Mouse (Mus musculus): ENCODE results near the gene Ahdc1. TPM values are rescaled to one million over a fixed set of nuclear protein-coding genes. Genes with fewer than 3 reads are reported as not detected.
A peak's percentile ranks its signal among the peaks of the same experiment; 100 is the strongest.

Ahdc1 gene
- polyA plus RNA-seq, 1 experiment from 2014 or later, result 5.3 TPM

DNA sequence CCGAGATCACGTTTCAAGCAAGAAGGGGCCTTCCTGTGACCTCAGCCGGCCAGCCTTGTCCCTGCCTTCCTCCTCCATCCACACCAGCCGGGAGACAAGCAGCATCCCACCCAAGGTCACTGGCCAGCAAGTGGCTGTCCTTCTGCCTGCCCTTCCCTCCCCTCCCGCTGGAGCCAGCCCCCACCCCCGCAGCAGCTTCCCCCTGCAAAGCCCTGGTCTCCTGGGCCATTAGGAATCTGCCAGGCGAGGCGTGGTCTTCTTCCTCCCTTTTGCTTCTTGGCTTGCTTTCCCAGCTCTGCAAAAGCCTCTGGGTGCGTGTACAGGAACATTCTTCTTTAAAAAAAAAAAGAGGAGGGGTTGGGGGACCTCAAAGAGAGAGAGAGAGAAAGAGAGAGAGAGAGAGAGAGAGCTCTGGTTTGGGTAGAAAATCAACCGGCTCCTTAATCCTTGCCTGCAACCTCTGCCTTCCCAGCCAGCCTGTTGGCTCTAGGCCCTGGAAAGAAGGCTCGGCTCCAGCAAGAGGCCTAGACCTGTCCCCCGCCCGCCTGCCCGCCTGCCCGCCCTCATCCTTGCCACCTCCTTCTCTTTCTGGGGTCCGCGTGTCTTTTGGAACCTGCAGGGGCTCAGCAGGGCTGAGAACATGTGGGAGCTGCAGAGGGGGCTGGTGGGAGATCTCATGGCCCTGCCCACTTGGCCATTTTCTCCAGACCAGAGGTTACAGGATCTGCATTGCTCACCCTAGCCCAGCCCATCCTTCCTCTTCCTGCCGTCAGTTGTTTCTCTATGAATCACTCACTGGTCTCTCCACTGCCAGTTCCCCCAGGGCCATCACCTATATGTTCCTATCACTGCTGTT, 106.7 kb downstream of the Ahdc1 start:
- H3K4me1 ChIP-seq (ENCODE audit: control insufficient read depth, insufficient read depth, low read length), result peaks cover 36% of the 10 kb centered on the region
- 24% methylated on average over 18 of the region's 18 CpGs for WGBS
- H3K9me3 ChIP-seq (ENCODE audit: control insufficient read depth, low read length), result no peaks in the 10 kb centered on the region
- H3K9ac ChIP-seq (ENCODE audit: low read depth, low read length), result peak overlapping the region; percentile 62
- no peaks in the 10 kb centered on the region for H3K36me3 ChIP-seq (ENCODE audit: control insufficient read depth, insufficient read depth, low read length)
- H3K27ac ChIP-seq (ENCODE audit: low read length), result peak overlapping the region; percentile 95
- no peak overlapping the region for H3K4me3 ChIP-seq (ENCODE audit: low read length)
- H3K27me3 ChIP-seq (replicated peaks; ENCODE audit: control insufficient read depth, insufficient read depth, low read length), result no peaks in the 10 kb centered on the region
- peak overlapping the region; percentile 31; the same call in 1 of the 2 replicates for H3K4me2 ChIP-seq (ENCODE audit: low read depth, low read length)
- peak; percentile 30 for ATAC-seq

GRCm38 (mm10) chr4:133118775-133119375, 107.8 kb downstream of the Ahdc1 start:
- no peaks in the 10 kb centered on the region for H3K9me3 ChIP-seq (ENCODE audit: control insufficient read depth, low read length)
- ATAC-seq, result no peak
- no peak overlapping the region for H3K4me3 ChIP-seq (ENCODE audit: low read length)
- 76% methylated on average over 6 of the region's 6 CpGs for WGBS
- no peaks in the 10 kb centered on the region for H3K27me3 ChIP-seq (replicated peaks; ENCODE audit: control insufficient read depth, insufficient read depth, low read length)
- H3K36me3 ChIP-seq (ENCODE audit: control insufficient read depth, insufficient read depth, low read length), result no peaks in the 10 kb centered on the region
- peaks cover 34% of the 10 kb centered on the region for H3K4me1 ChIP-seq (ENCODE audit: control insufficient read depth, insufficient read depth, low read length)
- no peak overlapping the region for H3K27ac ChIP-seq (ENCODE audit: low read length)
- no peak overlapping the region for H3K4me2 ChIP-seq (ENCODE audit: low read depth, low read length)
- H3K9ac ChIP-seq (ENCODE audit: low read depth, low read length), result no peak overlapping the region

- Histone ChIP-seq H3K9ac (ENCODE audit: low read depth, low read length) (no peak overlapping the region), H3K4me2 (ENCODE audit: low read depth, low read length) (no peak overlapping the region), H3K4me3 (ENCODE audit: low read length) (no peak overlapping the region), H3K4me1 (ENCODE audit: control insufficient read depth, insufficient read depth, low read length) (peaks cover 34% of the 10 kb centered on the region), H3K36me3 (ENCODE audit: control insufficient read depth, insufficient read depth, low read length) (no peaks in the 10 kb centered on the region), H3K27ac (ENCODE audit: low read length) (no peak overlapping the region), H3K9me3 (ENCODE audit: control insufficient read depth, low read length) (no peaks in the 10 kb centered on the region), H3K27me3 (replicated peaks; ENCODE audit: control insufficient read depth, insufficient read depth, low read length) (no peaks in the 10 kb centered on the region)
- 85% methylated on average over 6 of the region's 6 CpGs for WGBS
- ATAC-seq, result no peak
These were observed 108.5 kb downstream of the Ahdc1 start for GRCm38 (mm10) chr4:133119579-133119978.

DNA sequence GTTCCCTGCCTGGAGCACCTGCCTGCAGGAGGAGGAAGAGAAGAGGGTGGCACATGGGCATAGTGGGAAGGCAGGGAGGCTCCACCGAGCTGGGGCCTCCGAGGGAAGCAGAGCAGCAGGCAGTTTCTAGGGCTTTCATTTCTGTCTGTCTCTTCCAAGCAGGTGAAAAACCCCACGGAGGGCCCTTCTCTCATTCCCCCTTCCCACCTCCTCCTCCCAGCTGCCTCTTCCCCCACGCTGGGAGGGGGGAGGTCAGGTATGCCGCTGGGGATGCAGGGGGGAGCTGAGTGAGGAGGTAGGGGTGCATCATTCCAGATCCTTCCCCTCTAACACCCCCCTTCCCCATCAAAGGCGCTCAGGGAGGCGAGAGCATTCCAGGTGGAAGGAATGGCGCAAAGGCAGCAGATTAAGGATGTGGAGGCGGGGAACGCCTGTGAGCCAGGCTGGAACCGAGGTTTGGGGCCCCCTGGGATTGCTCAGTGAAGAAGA, 109.8 kb downstream of the Ahdc1 start:
- no peak overlapping the region for H3K4me2 ChIP-seq (ENCODE audit: low read depth, low read length)
- H3K9me3 ChIP-seq (ENCODE audit: control insufficient read depth, low read length), result no peaks in the 10 kb centered on the region
- no peak overlapping the region for H3K4me3 ChIP-seq (ENCODE audit: low read length)
- 0 out of 2 replicates have a peak overlapping the region, but pooled peaks have one; percentile 20 for H3K9ac ChIP-seq (ENCODE audit: low read depth, low read length)
- no peaks in the 10 kb centered on the region for H3K27me3 ChIP-seq (replicated peaks; ENCODE audit: control insufficient read depth, insufficient read depth, low read length)
- no peak for ATAC-seq
- H3K4me1 ChIP-seq (ENCODE audit: control insufficient read depth, insufficient read depth, low read length), result peaks cover 34% of the 10 kb centered on the region
- 16% methylated on average over 10 of the region's 11 CpGs for WGBS
- no peak overlapping the region for H3K27ac ChIP-seq (ENCODE audit: low read length)
- no peaks in the 10 kb centered on the region for H3K36me3 ChIP-seq (ENCODE audit: control insufficient read depth, insufficient read depth, low read length)

DNA sequence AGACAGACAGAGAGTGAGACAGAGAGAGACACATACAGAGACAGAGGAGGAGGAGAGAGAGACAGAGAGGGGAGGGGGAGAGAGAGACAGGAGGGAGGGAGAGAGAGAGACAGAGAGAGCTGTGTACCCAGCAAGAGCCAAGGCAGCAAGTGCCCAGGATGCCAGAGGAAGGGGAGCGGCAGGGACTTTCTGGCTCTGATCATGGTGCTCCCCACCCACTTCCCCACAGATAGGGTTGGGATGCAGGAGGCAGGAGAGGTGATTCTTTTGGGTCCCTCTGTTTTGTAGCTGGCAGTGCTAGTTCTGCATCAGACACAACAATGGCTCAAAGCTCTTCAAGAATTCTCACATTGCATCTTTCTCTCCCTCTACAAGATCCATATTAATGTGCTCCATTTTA, 110.4 kb downstream of the Ahdc1 start:
- Histone ChIP-seq H3K36me3 (ENCODE audit: control insufficient read depth, insufficient read depth, low read length) (no peaks in the 10 kb centered on the region), H3K27ac (ENCODE audit: low read length) (peak overlapping the region; percentile 48; the same call in 1 of the 2 replicates), H3K9ac (ENCODE audit: low read depth, low read length) (no peak overlapping the region), H3K4me3 (ENCODE audit: low read length) (no peak overlapping the region), H3K27me3 (replicated peaks; ENCODE audit: control insufficient read depth, insufficient read depth, low read length) (no peaks in the 10 kb centered on the region), H3K4me2 (ENCODE audit: low read depth, low read length) (no peak overlapping the region), H3K9me3 (ENCODE audit: control insufficient read depth, low read length) (no peaks in the 10 kb centered on the region), H3K4me1 (ENCODE audit: control insufficient read depth, insufficient read depth, low read length) (peaks cover 34% of the 10 kb centered on the region)
- ATAC-seq, result no peak
- WGBS, result 64% methylated on average over 1 of the region's 1 CpGs

DNA sequence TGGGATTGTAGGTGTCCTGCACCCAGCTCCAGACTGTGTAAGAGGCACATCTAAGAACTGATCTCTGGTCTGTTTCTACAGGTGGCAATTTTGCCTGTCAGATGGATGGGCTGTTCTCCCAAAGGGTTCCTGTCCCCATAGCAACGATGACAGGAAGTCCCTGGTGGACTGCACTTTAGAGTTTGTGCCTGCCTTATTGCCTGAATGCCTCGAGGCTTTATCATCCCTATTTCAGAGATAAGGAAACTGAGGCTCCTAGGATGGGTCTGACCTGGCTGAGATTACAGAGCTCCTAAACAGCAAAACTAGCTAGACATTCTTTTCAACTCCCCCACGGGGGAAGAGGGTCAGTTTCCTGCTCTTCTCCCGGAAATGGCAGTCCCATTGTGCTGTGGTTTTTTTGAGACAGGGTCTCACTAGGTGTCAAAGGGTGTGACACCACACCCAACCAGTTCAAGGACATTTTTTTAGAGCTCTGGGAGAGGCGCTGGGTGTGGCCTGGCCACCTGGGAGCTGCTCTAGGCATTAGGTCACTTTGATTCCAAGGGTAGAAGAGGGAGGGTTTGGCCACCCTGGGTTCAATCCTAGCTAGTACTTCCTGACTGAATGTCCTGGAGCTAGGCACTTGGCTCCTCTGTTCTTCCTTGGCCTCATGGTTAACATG, 111.0 kb downstream of the Ahdc1 start:
- peak; percentile 78 for ATAC-seq
- no peaks in the 10 kb centered on the region for H3K36me3 ChIP-seq (ENCODE audit: control insufficient read depth, insufficient read depth, low read length)
- peak overlapping the region; percentile 8 for H3K27ac ChIP-seq (ENCODE audit: low read length)
- no peak overlapping the region for H3K4me3 ChIP-seq (ENCODE audit: low read length)
- H3K4me2 ChIP-seq (ENCODE audit: low read depth, low read length), result no peak overlapping the region
- no peak overlapping the region for H3K9ac ChIP-seq (ENCODE audit: low read depth, low read length)
- H3K4me1 ChIP-seq (ENCODE audit: control insufficient read depth, insufficient read depth, low read length), result peaks cover 31% of the 10 kb centered on the region
- WGBS, result 28% methylated on average over 5 of the region's 5 CpGs
- H3K27me3 ChIP-seq (replicated peaks; ENCODE audit: control insufficient read depth, insufficient read depth, low read length), result no peaks in the 10 kb centered on the region
- no peaks in the 10 kb centered on the region for H3K9me3 ChIP-seq (ENCODE audit: control insufficient read depth, low read length)

DNA sequence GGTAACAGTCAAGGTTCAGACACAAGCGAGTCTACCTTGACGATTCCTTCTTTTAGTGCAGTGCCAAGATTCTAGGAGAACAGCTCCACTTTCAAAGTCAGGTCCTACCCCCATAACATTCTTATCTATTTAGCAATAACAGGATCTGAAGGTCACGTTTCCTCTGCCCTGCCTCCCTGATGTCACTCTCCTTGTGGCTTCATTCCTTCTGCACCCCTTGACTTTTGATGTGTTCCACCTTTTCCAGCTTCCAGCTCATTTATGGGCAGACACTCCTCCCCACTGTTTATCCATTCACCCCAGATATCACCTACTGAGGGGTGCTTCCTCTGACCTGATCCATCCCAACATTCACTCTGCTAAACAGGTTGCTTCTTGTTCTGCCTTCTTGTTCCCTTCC, 116.0 kb downstream of the Ahdc1 start:
- 58% methylated on average over 3 of the region's 3 CpGs for WGBS
- Histone ChIP-seq H3K4me3 (ENCODE audit: low read length) (no peak overlapping the region), H3K36me3 (ENCODE audit: control insufficient read depth, insufficient read depth, low read length) (no peaks in the 10 kb centered on the region), H3K27ac (ENCODE audit: low read length) (no peak overlapping the region), H3K4me1 (ENCODE audit: control insufficient read depth, insufficient read depth, low read length) (peaks cover 14% of the 10 kb centered on the region), H3K27me3 (replicated peaks; ENCODE audit: control insufficient read depth, insufficient read depth, low read length) (no peaks in the 10 kb centered on the region), H3K9me3 (ENCODE audit: control insufficient read depth, low read length) (no peaks in the 10 kb centered on the region), H3K9ac (ENCODE audit: low read depth, low read length) (no peak overlapping the region), H3K4me2 (ENCODE audit: low read depth, low read length) (no peak overlapping the region)
- ATAC-seq, result no peak

Data from intestine, embryonic 16.5 days (tissue).